Mouse (Mus musculus): ENCODE results near the gene Macrod1.

Gene Macrod1

DNA sequence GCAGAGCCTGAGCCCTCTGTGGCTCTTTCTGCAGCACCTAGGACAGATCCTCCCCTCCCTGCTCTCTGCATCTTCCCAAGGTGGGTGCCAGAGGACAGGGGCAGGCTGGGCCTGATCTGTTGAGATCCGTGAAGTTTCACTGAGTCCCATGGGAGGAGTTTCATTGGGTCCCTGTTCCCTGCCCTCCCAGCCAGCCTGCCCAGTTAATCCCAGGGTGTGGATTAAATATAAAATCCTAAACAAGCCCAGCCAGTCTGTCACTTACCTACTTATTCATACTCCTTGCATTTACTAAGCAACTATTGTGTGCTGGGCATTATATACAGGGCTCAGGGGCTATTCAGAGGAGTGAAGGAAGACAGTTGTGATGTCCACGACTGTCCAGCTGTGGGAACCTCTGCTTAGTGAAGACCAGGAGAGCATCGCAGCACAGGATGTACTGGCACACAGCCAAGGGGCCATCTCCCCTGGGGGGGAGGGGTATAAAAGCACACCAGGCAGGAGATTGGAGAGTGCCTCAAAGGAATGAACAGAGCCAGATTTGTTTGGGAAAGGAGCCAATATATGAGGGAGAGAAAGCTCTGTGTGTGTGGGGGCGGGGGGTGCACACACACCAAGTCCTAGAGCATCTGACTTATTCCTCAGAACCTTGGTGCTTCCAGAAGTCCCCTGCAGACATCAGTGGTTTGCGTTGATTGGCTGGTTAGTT lies 85.8 kb downstream of the Macrod1 start:
- no peak for DNase-seq (ENCODE audit: low read depth)

DNA sequence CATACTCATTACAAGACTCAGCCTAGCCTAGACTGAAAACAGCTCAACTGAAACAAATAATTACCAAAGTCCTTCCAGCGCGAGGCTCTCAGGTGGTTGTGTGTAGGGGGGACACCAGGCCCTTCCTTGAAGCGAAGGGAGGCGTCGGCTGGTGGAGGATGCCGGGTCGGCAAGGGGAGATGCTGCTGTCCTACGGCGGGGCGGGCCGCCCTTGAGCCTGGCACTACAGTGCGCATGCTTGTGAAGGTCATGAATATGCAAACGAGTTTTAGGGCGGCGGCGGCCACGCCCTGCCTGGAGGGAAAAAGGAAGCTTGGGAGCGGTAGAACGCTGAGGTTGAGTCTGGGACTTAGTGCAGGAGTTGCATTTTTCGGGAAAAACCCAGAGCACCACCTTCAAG lies 87.2 kb downstream of the Macrod1 start:
- no peak for DNase-seq (ENCODE audit: low read depth)

GRCm38 (mm10) chr19:7144458-7144857 lies 87.8 kb downstream of the Macrod1 start:
- no peak for DNase-seq (ENCODE audit: low read depth)

DNA sequence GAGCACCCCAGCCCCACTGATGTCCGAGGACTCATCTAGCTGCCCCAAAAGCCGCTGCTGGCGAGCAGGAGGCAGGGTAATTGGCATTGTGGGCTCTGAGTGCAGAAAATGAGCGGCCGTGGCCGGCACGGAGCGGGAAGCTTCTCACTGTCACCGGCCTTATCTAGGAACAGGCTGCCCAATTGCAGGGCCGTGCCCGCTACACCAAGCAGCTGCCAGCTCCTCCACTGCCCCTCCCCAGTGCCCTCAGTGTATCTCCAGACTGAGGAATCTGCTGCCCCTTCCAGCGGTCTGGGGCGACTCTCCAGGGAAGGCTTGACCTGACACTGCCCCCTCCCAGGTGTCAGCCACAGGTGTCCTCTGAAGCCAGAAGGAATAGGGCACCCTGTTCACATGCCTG lies 89.8 kb downstream of the Macrod1 start:
- no peak for DNase-seq (ENCODE audit: low read depth)

GRCm38 (mm10) chr19:7148096-7148495 lies 91.5 kb downstream of the Macrod1 start:
- DNase-seq (ENCODE audit: low read depth) = no peak

- DNase-seq (ENCODE audit: low read depth) = no peak
Measured at GRCm38 (mm10) chr19:7148541-7149085, 92.0 kb downstream of the Macrod1 start.

- DNase-seq (ENCODE audit: low read depth) = no peak
Measured at GRCm38 (mm10) chr19:7149158-7149685, 92.6 kb downstream of the Macrod1 start.

DNA sequence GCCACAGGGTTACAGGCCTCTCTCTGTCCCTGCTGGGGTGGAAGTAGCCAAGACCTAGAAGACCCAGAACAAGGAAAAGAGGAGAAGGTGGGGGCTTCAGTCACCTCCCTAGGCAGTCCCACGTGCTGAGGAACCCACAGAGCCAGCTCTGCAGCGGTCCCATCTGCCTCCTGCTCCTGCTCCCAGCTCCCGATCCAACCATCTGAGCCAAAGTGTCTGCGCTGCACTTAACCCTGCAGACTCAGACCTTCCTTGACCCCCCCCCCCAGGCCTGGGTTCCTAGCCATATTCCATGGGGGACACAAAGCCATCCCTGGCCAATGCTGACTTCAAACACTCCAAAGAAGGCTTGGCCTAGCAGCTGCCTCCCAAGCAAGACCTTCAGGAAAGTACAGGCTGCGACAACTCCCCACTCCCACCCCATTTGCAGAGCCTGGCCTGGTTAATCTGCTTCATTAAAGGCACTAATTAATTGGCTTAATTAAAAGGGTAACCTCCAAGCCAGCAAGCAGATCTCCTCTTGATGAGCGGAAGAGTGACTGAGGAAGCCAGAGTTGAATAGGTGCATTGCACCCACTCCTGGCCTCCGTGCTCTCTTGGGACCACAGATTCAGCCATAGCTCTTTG lies 94.8 kb downstream of the Macrod1 start:
- no peak for DNase-seq (ENCODE audit: low read depth)

DNA sequence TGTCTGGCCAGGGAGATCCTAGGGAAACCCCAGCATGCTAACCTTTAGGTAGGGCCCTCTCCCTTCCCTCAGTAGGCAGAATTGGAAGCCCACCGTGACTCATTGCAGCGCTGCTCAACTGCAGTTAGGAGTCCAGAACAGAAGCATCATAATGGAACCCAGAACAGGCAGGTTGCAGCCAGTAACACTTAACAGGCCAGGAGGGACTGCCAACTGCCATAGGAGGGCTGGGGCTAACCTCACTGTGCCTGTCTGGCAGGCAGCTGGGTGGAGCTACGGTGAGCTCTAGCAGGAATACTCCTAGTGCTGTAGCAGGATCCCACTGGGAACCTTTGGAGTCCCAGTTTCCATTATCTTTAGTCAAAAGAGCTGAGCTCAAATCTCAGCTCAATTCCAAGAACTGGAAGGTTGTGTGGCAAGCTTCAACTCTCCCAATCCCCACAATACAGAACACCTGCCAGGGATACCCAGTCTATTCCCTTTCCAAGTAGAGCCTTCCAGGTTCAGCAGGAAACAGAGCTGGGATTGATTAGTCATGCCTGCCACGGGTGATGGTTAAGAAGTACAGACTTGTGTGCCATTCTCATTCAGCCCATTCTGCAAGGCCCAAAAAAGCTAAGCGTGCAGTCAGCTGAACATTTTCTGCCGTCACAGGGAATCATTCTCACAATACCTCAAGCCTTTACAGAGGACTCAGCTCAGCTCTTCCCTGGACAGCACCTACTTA lies 95.5 kb downstream of the Macrod1 start:
- no peak for DNase-seq (ENCODE audit: low read depth)

- DNase-seq (ENCODE audit: low read depth) = no peak
Measured at GRCm38 (mm10) chr19:7153232-7153631, 96.6 kb downstream of the Macrod1 start.

DNA sequence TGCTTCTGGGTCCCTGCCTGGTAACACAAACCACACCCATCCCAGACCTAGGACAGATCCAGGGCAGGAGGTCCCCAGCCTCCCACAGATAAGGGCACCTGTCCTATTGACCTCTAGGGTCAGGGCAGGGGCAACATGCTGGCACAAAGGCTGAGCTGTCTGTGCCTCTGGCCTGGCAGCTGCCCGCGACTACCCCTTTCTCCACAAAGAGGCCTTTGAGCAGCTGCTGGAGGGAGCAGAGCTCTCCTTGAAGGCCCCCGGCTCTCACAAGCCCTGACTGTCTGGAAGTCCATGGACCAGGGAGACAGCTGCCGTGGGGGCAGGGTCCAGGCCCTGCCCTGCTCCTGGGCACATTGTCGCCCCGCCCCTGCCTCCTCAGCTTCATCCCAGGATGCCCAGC lies 98.6 kb downstream of the Macrod1 start:
- no peak for DNase-seq (ENCODE audit: low read depth)

- DNase-seq (ENCODE audit: low read depth) = no peak
Measured at GRCm38 (mm10) chr19:7157734-7158133, 101.1 kb downstream of the Macrod1 start.

DNA sequence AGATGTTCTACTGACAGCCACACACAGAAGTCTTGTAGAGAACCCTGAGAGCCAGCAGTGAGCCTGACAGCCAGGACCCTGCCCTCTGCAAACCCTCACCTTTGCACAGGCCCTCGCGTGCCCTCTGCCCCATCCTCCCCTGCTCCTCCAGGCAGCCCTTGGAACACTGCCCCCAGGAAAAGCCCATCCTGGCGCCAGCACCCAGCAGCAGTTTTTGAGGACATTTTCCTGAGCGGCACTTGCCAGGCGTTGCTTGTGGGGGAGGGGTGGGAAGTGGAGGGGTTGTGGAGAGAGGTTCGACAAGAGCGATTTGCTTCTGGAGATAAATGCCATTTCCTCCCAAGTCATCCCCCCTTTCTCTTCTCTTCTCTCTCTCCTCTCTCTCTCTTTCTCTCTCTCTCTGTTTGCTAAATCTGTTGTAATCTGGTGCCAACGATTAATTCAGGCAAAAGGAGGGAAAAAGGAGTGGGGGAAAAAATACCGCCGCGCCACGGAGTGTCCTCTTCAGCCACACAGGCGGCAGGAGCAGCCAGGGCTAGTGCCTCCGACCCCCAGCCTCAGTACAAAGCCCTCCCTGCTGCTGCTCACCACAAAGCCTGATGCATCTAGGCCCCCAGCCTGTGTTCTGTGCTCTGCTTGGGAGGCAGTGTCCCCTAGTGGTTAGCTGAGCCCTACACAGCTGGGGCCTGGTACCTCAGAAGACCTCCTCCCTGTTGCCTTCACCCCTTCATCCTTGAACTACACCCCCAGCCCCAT lies 103.7 kb downstream of the Macrod1 start:
- DNase-seq (ENCODE audit: low read depth) = no peak

GRCm38 (mm10) chr19:7161064-7161463 lies 104.5 kb downstream of the Macrod1 start:
- DNase-seq (ENCODE audit: low read depth) = no peak

- DNase-seq (ENCODE audit: low read depth) = no peak
Measured at GRCm38 (mm10) chr19:7164238-7164637, 107.6 kb downstream of the Macrod1 start.

GRCm38 (mm10) chr19:7164820-7165323 lies 108.3 kb downstream of the Macrod1 start:
- no peak for DNase-seq (ENCODE audit: low read depth)

DNA sequence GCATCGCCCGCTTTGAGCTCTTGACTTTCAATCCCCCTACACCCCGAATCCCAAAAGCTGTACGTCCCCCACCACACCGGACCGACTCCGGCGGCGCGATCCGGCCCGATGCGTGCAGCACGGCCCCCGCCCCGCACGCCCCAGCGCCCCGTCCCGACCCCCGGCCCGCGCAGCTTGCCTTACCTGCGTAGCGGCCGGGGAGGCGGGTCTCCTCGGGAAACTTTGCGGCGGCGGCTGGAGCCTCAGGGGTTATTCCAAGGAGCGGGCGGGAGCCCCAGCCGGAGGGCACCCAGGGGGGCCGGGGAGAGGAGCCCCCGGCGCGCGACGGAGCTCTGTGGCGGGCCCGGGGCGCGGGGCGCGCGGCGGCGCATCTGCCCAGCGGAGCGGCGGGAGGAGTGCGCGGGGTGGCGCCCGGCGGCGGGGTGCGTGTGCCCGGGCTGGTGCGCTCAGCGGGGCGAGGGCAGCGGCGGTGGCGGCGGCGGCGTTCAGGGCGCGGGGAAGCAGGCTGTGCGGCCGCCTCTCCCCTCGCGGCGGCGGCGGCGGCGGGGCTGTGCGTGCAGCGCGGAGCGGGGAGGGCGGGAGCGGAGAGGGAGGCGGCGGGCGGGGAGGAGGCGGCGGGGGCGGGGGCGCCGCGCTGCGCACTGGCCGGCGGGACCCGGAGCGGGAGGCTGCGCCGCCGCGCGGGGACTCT lies 109.0 kb downstream of the Macrod1 start:
- DNase-seq (ENCODE audit: low read depth) = no peak

- no peak for DNase-seq (ENCODE audit: low read depth)
Measured at GRCm38 (mm10) chr19:7166200-7166711, 109.6 kb downstream of the Macrod1 start.

- DNase-seq (ENCODE audit: low read depth) = no peak
Measured at GRCm38 (mm10) chr19:7166767-7167166, 110.2 kb downstream of the Macrod1 start.

GRCm38 (mm10) chr19:7168423-7168822 lies 111.8 kb downstream of the Macrod1 start:
- no peak for DNase-seq (ENCODE audit: low read depth)

DNA sequence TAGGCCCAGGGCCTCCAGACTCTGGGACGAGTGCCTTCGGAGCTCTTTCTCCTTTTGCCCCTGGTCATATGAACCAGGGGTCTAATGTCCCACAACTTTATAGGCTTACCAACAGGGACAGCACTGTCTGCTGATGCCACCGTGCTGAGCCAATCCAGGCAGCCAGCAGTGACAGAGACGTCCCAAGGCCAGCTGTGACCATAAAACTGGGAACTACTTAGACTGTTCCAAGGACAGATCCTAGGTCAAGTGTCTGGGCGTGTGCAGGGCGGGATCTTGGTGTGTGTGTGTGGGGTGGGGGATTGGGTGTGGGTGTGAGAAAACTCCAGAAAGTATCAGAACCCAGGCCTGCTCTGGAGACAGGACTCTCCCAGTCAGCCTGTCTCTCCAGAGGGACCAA lies 114.3 kb downstream of the Macrod1 start:
- no peak for DNase-seq (ENCODE audit: low read depth)
